Mouse (Mus musculus): ENCODE results near the gene Bckdk.

DNA sequence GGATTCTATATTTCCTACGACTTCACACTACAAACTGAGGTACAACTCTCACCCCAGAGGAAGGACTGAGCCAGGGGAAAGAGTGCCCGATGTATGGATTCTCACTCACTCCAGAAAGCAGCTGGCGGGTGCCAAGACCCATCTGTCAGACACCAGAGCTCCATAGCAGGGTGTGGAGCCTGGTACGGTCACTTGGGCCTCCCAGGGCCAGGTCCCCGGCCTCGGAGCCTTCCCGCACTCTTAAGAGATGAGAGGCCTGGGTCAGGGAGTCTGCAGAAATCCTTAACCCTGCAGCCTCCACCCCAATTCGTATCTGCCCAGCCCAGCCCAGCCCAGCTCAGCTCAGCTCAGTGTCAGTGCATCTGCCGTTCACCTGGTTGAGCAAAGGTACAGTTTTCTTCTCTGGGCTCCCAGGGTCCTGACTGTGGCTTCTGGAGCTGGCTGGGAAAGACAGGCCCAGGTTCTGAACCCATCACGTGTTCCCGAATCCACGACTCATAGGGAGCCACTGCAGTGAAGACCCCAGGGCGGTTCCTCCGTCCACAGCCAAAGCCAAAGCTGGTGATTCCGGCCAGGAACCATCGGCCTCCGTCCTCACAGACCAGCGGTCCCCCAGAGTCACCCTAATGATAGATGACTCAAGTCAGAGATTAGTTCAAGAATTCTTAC is 32.5 kb downstream of the Bckdk start:
- no peak for TF ChIP-seq CTCF (IDR thresholded peaks at IDR 0.05; ENCODE audit: extremely low read depth, insufficient read depth, low read length)
- no peak for TF ChIP-seq POLR2A (IDR thresholded peaks at IDR 0.05; ENCODE audit: extremely low read depth, insufficient read depth, low read length)
